24 mouse cellular contexts compared by ENCODE assay signal in the genomic region with DNA sequence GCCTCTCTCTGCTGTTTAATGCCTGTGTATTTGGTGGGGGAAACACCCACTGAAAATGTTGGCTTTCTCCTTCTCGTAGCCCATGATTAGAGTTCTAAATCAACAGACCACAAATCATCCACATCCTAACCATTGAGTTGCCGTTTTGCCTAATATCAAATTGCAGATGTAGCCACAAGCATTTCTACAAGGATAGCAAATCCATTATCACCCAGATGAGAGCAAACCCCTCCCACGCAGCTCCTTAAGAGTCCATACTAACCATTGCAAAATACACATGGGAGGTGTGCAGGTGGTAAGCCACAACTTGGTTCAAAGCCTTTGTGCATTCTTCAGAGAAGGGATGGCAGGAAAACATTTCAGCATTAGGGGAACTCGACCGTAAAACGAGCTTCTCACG. TPM values are rescaled to one million over a fixed set of nuclear protein-coding genes. Genes with fewer than 3 reads are reported as not detected.
DNase-seq lines count a peak whose midpoint lies in the region; ATAC-seq and TF ChIP-seq lines count a peak whose summit lies in the region.
"Had no signal": no experiment of that assay in that cellular context is flagged by ENCODE, and none has a peak within 500 bp of the region (broad histone marks: within the 10 kb centered on the region; RNA-seq: fewer than 3 reads in every experiment).

No protein-coding gene starts in this region.

- H3K4me3 ChIP-seq in liver, embryonic 11.5 days (ENCODE audit: low read depth, low read length) = no peak overlapping the region
- H3K4me3 ChIP-seq: embryonic facial prominence, embryonic 15.5 days; erythroblast, embryonic 14.5 days; forebrain, embryonic 10.5 days; heart, embryonic 15.5 days; hindbrain, embryonic 10.5 days had no signal

- H3K36me3 ChIP-seq in liver, embryonic 11.5 days (ENCODE audit: control insufficient read depth, insufficient read depth, low read length) = no peaks in the 10 kb centered on the region
- H3K36me3 ChIP-seq: embryonic facial prominence, embryonic 15.5 days; forebrain, embryonic 10.5 days; heart, embryonic 15.5 days; hindbrain, embryonic 10.5 days had no signal

- 0 out of 2 replicates have a peak overlapping the region, but pooled peaks have one; percentile 13 for H3K4me2 ChIP-seq in liver, embryonic 11.5 days
- H3K4me2 ChIP-seq: embryonic facial prominence, embryonic 15.5 days; heart, embryonic 11.5 days; heart, embryonic 15.5 days; hindbrain, embryonic 14.5 days had no signal

- H3K27ac ChIP-seq in liver, embryonic 11.5 days (ENCODE audit: low read depth, low read length) = peak overlapping the region; percentile 28; the same call in 1 of the 2 replicates
- H3K27ac ChIP-seq: embryonic facial prominence, embryonic 15.5 days; forebrain, embryonic 10.5 days; heart, embryonic 15.5 days; hindbrain, embryonic 10.5 days; hindbrain, embryonic 14.5 days had no signal

- H3K9me3 ChIP-seq in liver, embryonic 11.5 days (ENCODE audit: control insufficient read depth, low read length) = no peaks in the 10 kb centered on the region
- H3K9me3 ChIP-seq: embryonic facial prominence, embryonic 15.5 days; forebrain, embryonic 10.5 days; heart, embryonic 15.5 days; hindbrain, embryonic 10.5 days had no signal

- H3K4me1 ChIP-seq in liver, embryonic 11.5 days (replicated peaks; ENCODE audit: control insufficient read depth, insufficient read depth, low read length) = peaks cover 7% of the 10 kb centered on the region
- H3K4me1 ChIP-seq: embryonic facial prominence, embryonic 15.5 days; forebrain, embryonic 10.5 days; heart, embryonic 15.5 days; hindbrain, embryonic 10.5 days had no signal

- peak; percentile 39 for ATAC-seq in liver, embryonic 11.5 days (replicated peaks; ENCODE audit: low FRiP score)
- peak; percentile 47 for ATAC-seq in megakaryocyte progenitor cell, adult 5-6 weeks (replicated peaks; ENCODE audit: poor library complexity)
- ATAC-seq: forebrain, embryonic 14.5 days had no signal

- no peak for TF ChIP-seq CTCF in brain, embryonic 14.5 days (IDR thresholded peaks at IDR 0.05; ENCODE audit: borderline replicate concordance, extremely low read depth, insufficient read depth, insufficient read length)

- TF ChIP-seq POLR2A in brain, embryonic 14.5 days (IDR thresholded peaks at IDR 0.05; ENCODE audit: borderline replicate concordance, extremely low read depth, insufficient read depth, insufficient read length, poor library complexity, severe bottlenecking) = no peak

- no peak overlapping the region for H3K9ac ChIP-seq in liver, embryonic 11.5 days (ENCODE audit: low read depth, low read length)
- H3K9ac ChIP-seq: embryonic facial prominence, embryonic 15.5 days; heart, embryonic 15.5 days; hindbrain, embryonic 14.5 days had no signal

- 79% methylated on average over 7 of the region's 7 CpGs for WGBS in liver, embryonic 11.5 days

- DNase-seq in liver, embryonic 11.5 days (ENCODE audit: low spot score) = no peak
- no peak for DNase-seq in liver
- DNase-seq in brain, embryonic 14.5 days (ENCODE audit: low read depth) = peak; percentile 4
- no peak for DNase-seq in urinary bladder, adult 18-20 months (ENCODE audit: low spot score in 2 of 2)
- DNase-seq in layer of hippocampus, adult 11-12 months (ENCODE audit: low spot score) = no peak
- DNase-seq: adrenal gland, adult 8-10 months; adrenal gland, postnatal 36 days; cerebellum, adult 11 months; cerebellum, adult 8-10 months; cerebellum, postnatal 14 days; gastrocnemius, postnatal 36 days had no signal

- H3K27me3 ChIP-seq in liver, embryonic 11.5 days (replicated peaks; ENCODE audit: control insufficient read depth, insufficient read depth, low read length) = no peaks in the 10 kb centered on the region
- H3K27me3 ChIP-seq: embryonic facial prominence, embryonic 15.5 days; heart, embryonic 15.5 days had no signal

RNA-seq across cellular contexts. Expression of gene E330017A01Rik, which starts 0.5 kb away (rescaled TPM):
- polyA plus RNA-seq in liver, embryonic 11.5 days (2014; fragmentation: Nextera tagmentation; extraction: Ambion mirVana) = not detected in 2 replicates
- not detected in 2 replicates for polyA plus RNA-seq in brain, embryonic 14.5 days (2012; rRNA removed)
- total RNA-seq in megakaryocyte progenitor cell, adult 5-6 weeks (2015) = 0.22 TPM in 1 of 2 replicates, not detected in the other
- not detected in 2 replicates for total RNA-seq in megakaryocyte progenitor cell, adult 5-6 weeks (2017)
- total RNA-seq: adrenal gland, adult 8-10 months; adrenal gland, postnatal 36 days; ES-E14; gastrocnemius, adult 8-10 months; gastrocnemius, postnatal 36 days; heart, postnatal 25 days had no signal
- polyA plus RNA-seq: cortical plate, adult 2 months; embryonic facial prominence, embryonic 15.5 days; erythroblast, embryonic 14.5 days; forebrain, embryonic 10.5 days; forebrain, embryonic 14.5 days; heart, embryonic 11.5 days; heart, embryonic 15.5 days; hindbrain, embryonic 10.5 days; hindbrain, embryonic 14.5 days had no signal

RNA-seq across cellular contexts. Expression of gene Gm813, which starts 21.2 kb away (rescaled TPM):
- polyA plus RNA-seq in liver, embryonic 11.5 days (2014; fragmentation: Nextera tagmentation; extraction: Ambion mirVana) = not detected in 2 replicates
- not detected in 2 replicates for polyA plus RNA-seq in brain, embryonic 14.5 days (2012; rRNA removed)
- total RNA-seq in megakaryocyte progenitor cell, adult 5-6 weeks (2015) = not detected in 2 replicates
- not detected in 2 replicates for total RNA-seq in megakaryocyte progenitor cell, adult 5-6 weeks (2017)
- total RNA-seq: adrenal gland, adult 8-10 months; adrenal gland, postnatal 36 days; ES-E14; gastrocnemius, adult 8-10 months; gastrocnemius, postnatal 36 days; heart, postnatal 25 days had no signal
- polyA plus RNA-seq: embryonic facial prominence, embryonic 15.5 days; erythroblast, embryonic 14.5 days; forebrain, embryonic 10.5 days; forebrain, embryonic 14.5 days; heart, embryonic 11.5 days; heart, embryonic 15.5 days; hindbrain, embryonic 10.5 days; hindbrain, embryonic 14.5 days had no signal

RNA-seq across cellular contexts. Expression of gene Cpox, which starts 32.1 kb away (rescaled TPM):
- polyA plus RNA-seq in liver, embryonic 11.5 days (2014; fragmentation: Nextera tagmentation; extraction: Ambion mirVana) = 388 and 389 TPM in 2 replicates
- 13.4 and 13.9 TPM in 2 replicates for polyA plus RNA-seq in brain, embryonic 14.5 days (2012; rRNA removed)
- total RNA-seq in megakaryocyte progenitor cell, adult 5-6 weeks (2015) = 68.8 and 73.1 TPM in 2 replicates
- total RNA-seq in megakaryocyte progenitor cell, adult 5-6 weeks (2017) = 28.9 and 34.3 TPM in 2 replicates

Comparison
In these comparisons a context has a peak if more than half of its experiments do, and no peak if none do; other contexts are left out.
1. RNA of gene Cpox, which starts 32.1 kb away (polyA plus RNA-seq): 388 to 389 TPM in liver, embryonic 11.5 days; 13.4 to 13.9 TPM in brain, embryonic 14.5 days; every median in the first group is over 10 times any median in the second.